Mouse (Mus musculus): ENCODE measurements around the gene Ubl3.

The Ubl3 gene

GRCm38 (mm10) chr5:148565636-148566035 is 13.0 kb upstream of the Ubl3 start:
- in situ Hi-C loops (cut with MboI; ENCODE audit: low pct_unique_long_range_greater_than_20kb in 1 of 2, low sequenced_read_pairs in 2 of 2, unreplicated experiment in 1 of 2) = no loop called here

- in situ Hi-C loops (cut with MboI; ENCODE audit: low pct_unique_long_range_greater_than_20kb in 1 of 2, low sequenced_read_pairs in 2 of 2, unreplicated experiment in 1 of 2) = no loop called here
These were observed 11.5 kb upstream of the Ubl3 start for GRCm38 (mm10) chr5:148564073-148564472.

GRCm38 (mm10) chr5:148563281-148563680 is 10.7 kb upstream of the Ubl3 start:
- in situ Hi-C loops (cut with MboI; ENCODE audit: low pct_unique_long_range_greater_than_20kb in 1 of 2, low sequenced_read_pairs in 2 of 2, unreplicated experiment in 1 of 2) = no loop called here

- in situ Hi-C loops (cut with MboI; ENCODE audit: low pct_unique_long_range_greater_than_20kb in 1 of 2, low sequenced_read_pairs in 2 of 2, unreplicated experiment in 1 of 2) = no loop called here
These were observed 9.6 kb upstream of the Ubl3 start for GRCm38 (mm10) chr5:148562235-148562634.

- in situ Hi-C loops (cut with MboI; ENCODE audit: low pct_unique_long_range_greater_than_20kb in 1 of 2, low sequenced_read_pairs in 2 of 2, unreplicated experiment in 1 of 2) = no loop called here
These were observed 6.8 kb upstream of the Ubl3 start for GRCm38 (mm10) chr5:148559261-148559958.

- in situ Hi-C loops (cut with MboI; ENCODE audit: low pct_unique_long_range_greater_than_20kb in 1 of 2, low sequenced_read_pairs in 2 of 2, unreplicated experiment in 1 of 2) = no loop called here
These were observed 5.9 kb upstream of the Ubl3 start for GRCm38 (mm10) chr5:148558472-148558871.

GRCm38 (mm10) chr5:148556509-148556908 is 3.9 kb upstream of the Ubl3 start:
- in situ Hi-C loops (cut with MboI; ENCODE audit: low pct_unique_long_range_greater_than_20kb in 1 of 2, low sequenced_read_pairs in 2 of 2, unreplicated experiment in 1 of 2) = no loop called here

GRCm38 (mm10) chr5:148555156-148555555 is 2.6 kb upstream of the Ubl3 start:
- in situ Hi-C loops (cut with MboI; ENCODE audit: low pct_unique_long_range_greater_than_20kb in 1 of 2, low sequenced_read_pairs in 2 of 2, unreplicated experiment in 1 of 2) = no loop called here

GRCm38 (mm10) chr5:148554701-148555100 is 2.1 kb upstream of the Ubl3 start:
- in situ Hi-C loops (cut with MboI; ENCODE audit: low pct_unique_long_range_greater_than_20kb in 1 of 2, low sequenced_read_pairs in 2 of 2, unreplicated experiment in 1 of 2) = no loop called here

GRCm38 (mm10) chr5:148554242-148554641 is 1.7 kb upstream of the Ubl3 start:
- in situ Hi-C loops (cut with MboI; ENCODE audit: low pct_unique_long_range_greater_than_20kb in 1 of 2, low sequenced_read_pairs in 2 of 2, unreplicated experiment in 1 of 2) = no loop called here

- in situ Hi-C loops (cut with MboI; ENCODE audit: low pct_unique_long_range_greater_than_20kb in 1 of 2, low sequenced_read_pairs in 2 of 2, unreplicated experiment in 1 of 2) = no loop called here
These were observed 1.1 kb upstream of the Ubl3 start for GRCm38 (mm10) chr5:148553723-148554122.

GRCm38 (mm10) chr5:148551764-148552136 is 839 bp downstream of the Ubl3 start:
- in situ Hi-C loops (cut with MboI; ENCODE audit: low pct_unique_long_range_greater_than_20kb in 1 of 2, low sequenced_read_pairs in 2 of 2, unreplicated experiment in 1 of 2) = no loop called here

- in situ Hi-C loops (cut with MboI; ENCODE audit: low pct_unique_long_range_greater_than_20kb in 1 of 2, low sequenced_read_pairs in 2 of 2, unreplicated experiment in 1 of 2) = no loop called here
These were observed 1.5 kb downstream of the Ubl3 start for GRCm38 (mm10) chr5:148550821-148551763.

GRCm38 (mm10) chr5:148550393-148550792 is 2.2 kb downstream of the Ubl3 start:
- in situ Hi-C loops (cut with MboI; ENCODE audit: low pct_unique_long_range_greater_than_20kb in 1 of 2, low sequenced_read_pairs in 2 of 2, unreplicated experiment in 1 of 2) = no loop called here

GRCm38 (mm10) chr5:148549307-148549706 is 3.3 kb downstream of the Ubl3 start:
- in situ Hi-C loops (cut with MboI; ENCODE audit: low pct_unique_long_range_greater_than_20kb in 1 of 2, low sequenced_read_pairs in 2 of 2, unreplicated experiment in 1 of 2) = no loop called here

- in situ Hi-C loops (cut with MboI; ENCODE audit: low pct_unique_long_range_greater_than_20kb in 1 of 2, low sequenced_read_pairs in 2 of 2, unreplicated experiment in 1 of 2) = no loop called here
These were observed 4.0 kb downstream of the Ubl3 start for GRCm38 (mm10) chr5:148548568-148548967.

GRCm38 (mm10) chr5:148547870-148548456 is 4.6 kb downstream of the Ubl3 start:
- in situ Hi-C loops (cut with MboI; ENCODE audit: low pct_unique_long_range_greater_than_20kb in 1 of 2, low sequenced_read_pairs in 2 of 2, unreplicated experiment in 1 of 2) = no loop called here

GRCm38 (mm10) chr5:148546970-148547369 is 5.6 kb downstream of the Ubl3 start:
- in situ Hi-C loops (cut with MboI; ENCODE audit: low pct_unique_long_range_greater_than_20kb in 1 of 2, low sequenced_read_pairs in 2 of 2, unreplicated experiment in 1 of 2) = no loop called here

- in situ Hi-C loops (cut with MboI; ENCODE audit: low pct_unique_long_range_greater_than_20kb in 1 of 2, low sequenced_read_pairs in 2 of 2, unreplicated experiment in 1 of 2) = no loop called here
These were observed 7.9 kb downstream of the Ubl3 start for GRCm38 (mm10) chr5:148544733-148545132.

Measured in mouse embryonic stem cell (cell line).